Mouse (Mus musculus): ENCODE measurements around the gene Dpysl4. TPM values are rescaled to one million over a fixed set of nuclear protein-coding genes. Genes with fewer than 3 reads are reported as not detected.

Dpysl4 gene
- 123 and 141 TPM in 2 replicates for polyA plus RNA-seq (2014; fragmentation: Nextera tagmentation; extraction: Ambion mirVana)

DNA sequence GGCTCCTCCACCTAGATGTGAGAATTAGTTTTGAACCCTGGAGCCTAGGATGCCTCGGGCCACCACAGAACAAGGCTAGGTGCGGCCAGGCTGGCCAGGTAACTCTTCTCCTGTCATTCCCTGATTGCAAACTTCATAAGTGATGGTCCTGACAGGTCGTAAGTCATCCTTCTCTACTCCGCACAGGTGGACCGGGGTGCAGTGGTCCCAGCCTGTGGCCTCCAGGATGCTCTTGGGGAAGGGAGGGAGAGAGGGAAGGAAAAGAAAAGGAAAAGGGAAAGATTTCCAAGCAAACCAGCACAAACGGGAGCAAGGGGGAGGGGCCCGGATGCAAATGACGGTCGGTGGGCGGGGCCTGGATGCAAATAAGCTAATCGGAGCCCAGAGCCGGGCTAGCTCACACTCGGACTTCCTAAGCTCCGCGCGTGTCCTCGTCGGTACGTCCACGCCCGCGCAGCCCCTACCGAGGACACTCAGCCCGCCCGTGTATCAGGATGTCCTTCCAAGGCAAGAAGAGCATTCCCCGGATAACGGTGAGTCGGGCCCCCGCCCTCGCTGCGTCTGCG is at the start of gene Dpysl4:
TSS of gene Dpysl4 (plus strand) at position 373 of the 566 bp plus-strand sequence.
- peak within 1 kb of the TSS; percentile 10; the same call in 1 of the 2 replicates for H3K27ac ChIP-seq (ENCODE audit: low read depth, low read length)
- H3K36me3 ChIP-seq (ENCODE audit: control insufficient read depth, insufficient read depth, low read length) = peaks cover 13% of the 10 kb centered on the region
- H3K9ac ChIP-seq (ENCODE audit: low read length) = peak within 1 kb of the TSS; percentile 78
- WGBS = 6% methylated on average over 32 of the region's 32 CpGs
- H3K4me2 ChIP-seq (ENCODE audit: low read length) = peak within 1 kb of the TSS; percentile 63
- no peaks in the 10 kb centered on the region for H3K9me3 ChIP-seq (replicated peaks; ENCODE audit: control insufficient read depth, low read length)
- H3K27me3 ChIP-seq (replicated peaks; ENCODE audit: control insufficient read depth, insufficient read depth, low read length) = peaks cover 7% of the 10 kb centered on the region; the same call in 1 of the 2 replicates
- H3K4me1 ChIP-seq (ENCODE audit: control insufficient read depth, insufficient read depth, low read length) = peaks cover 17% of the 10 kb centered on the region
- ATAC-seq (peak; percentile 84), DNase-seq (ENCODE audit: low spot score) (peak; percentile 93)
- H3K4me3 ChIP-seq (ENCODE audit: low read depth, low read length) = peak within 1 kb of the TSS; percentile 72

DNA sequence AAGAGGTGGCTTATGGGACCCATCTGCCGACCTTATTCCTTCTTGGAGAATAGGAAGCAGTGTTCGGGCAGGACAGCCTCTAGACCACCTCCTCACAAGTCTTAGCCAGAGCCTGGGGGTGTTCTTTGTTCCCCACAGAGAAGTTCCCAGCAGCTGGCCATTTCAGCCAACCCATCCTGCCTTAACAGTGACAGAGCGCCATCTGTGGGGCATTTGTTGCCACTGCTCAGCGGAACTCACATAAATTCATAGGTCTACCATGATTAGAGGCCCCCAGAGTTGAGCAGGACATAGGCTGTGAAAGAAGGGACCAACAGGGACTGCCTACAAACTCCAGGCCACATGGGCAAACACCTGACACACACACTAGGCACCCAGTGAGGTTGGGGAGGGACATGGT is 22.4 kb upstream of the Dpysl4 start:
- WGBS = 44% methylated on average over 4 of the region's 4 CpGs
- Histone ChIP-seq H3K27me3 (replicated peaks; ENCODE audit: control insufficient read depth, insufficient read depth, low read length) (no peaks in the 10 kb centered on the region), H3K9me3 (replicated peaks; ENCODE audit: control insufficient read depth, low read length) (no peaks in the 10 kb centered on the region), H3K4me1 (ENCODE audit: control insufficient read depth, insufficient read depth, low read length) (no peaks in the 10 kb centered on the region), H3K4me3 (ENCODE audit: low read depth, low read length) (no peak overlapping the region), H3K9ac (ENCODE audit: low read length) (no peak overlapping the region), H3K4me2 (ENCODE audit: low read length) (no peak overlapping the region), H3K36me3 (ENCODE audit: control insufficient read depth, insufficient read depth, low read length) (no peaks in the 10 kb centered on the region), H3K27ac (ENCODE audit: low read depth, low read length) (no peak overlapping the region)
- DNase-seq (ENCODE audit: low spot score) = no peak
- no peak for ATAC-seq

DNA sequence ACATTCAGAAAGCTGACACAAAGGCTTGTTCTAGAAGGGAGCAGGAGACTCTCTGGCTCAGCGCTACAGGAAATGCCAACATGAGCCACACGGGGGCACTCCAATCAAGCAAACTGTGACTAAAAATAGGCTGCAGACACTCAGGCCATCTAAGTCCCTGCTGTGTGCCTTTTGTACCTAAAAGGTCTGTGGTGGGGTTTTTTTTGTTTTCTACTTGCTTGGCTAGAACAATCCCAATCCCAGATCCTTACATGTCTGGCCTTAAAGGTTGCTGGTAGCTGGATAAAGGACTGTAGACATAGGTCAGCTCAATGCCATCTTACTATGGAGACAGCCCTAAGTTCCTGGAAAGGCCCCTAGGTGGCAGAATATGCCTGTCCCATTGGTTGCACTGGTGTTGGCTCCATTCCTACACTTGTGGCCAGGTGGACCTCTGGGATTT is 17.6 kb upstream of the Dpysl4 start:
- Histone ChIP-seq H3K9ac (ENCODE audit: low read length) (no peak overlapping the region), H3K9me3 (replicated peaks; ENCODE audit: control insufficient read depth, low read length) (no peaks in the 10 kb centered on the region), H3K4me1 (ENCODE audit: control insufficient read depth, insufficient read depth, low read length) (no peaks in the 10 kb centered on the region), H3K27ac (ENCODE audit: low read depth, low read length) (no peak overlapping the region), H3K4me2 (ENCODE audit: low read length) (no peak overlapping the region), H3K27me3 (replicated peaks; ENCODE audit: control insufficient read depth, insufficient read depth, low read length) (no peaks in the 10 kb centered on the region), H3K36me3 (ENCODE audit: control insufficient read depth, insufficient read depth, low read length) (no peaks in the 10 kb centered on the region), H3K4me3 (ENCODE audit: low read depth, low read length) (no peak overlapping the region)
- DNase-seq (ENCODE audit: low spot score) (peak; percentile 86), ATAC-seq (peak; percentile 86)
- 0% methylated on average over 2 of the region's 2 CpGs for WGBS

- Histone ChIP-seq H3K27me3 (replicated peaks; ENCODE audit: control insufficient read depth, insufficient read depth, low read length) (no peaks in the 10 kb centered on the region), H3K9ac (ENCODE audit: low read length) (no peak overlapping the region), H3K36me3 (ENCODE audit: control insufficient read depth, insufficient read depth, low read length) (no peaks in the 10 kb centered on the region), H3K4me3 (ENCODE audit: low read depth, low read length) (no peak overlapping the region), H3K4me1 (ENCODE audit: control insufficient read depth, insufficient read depth, low read length) (peaks cover 29% of the 10 kb centered on the region), H3K9me3 (replicated peaks; ENCODE audit: control insufficient read depth, low read length) (no peaks in the 10 kb centered on the region), H3K4me2 (ENCODE audit: low read length) (no peak overlapping the region), H3K27ac (ENCODE audit: low read depth, low read length) (no peak overlapping the region)
- ATAC-seq (no peak), DNase-seq (ENCODE audit: low spot score) (no peak)
- WGBS = 53% methylated on average over 6 of the region's 6 CpGs
Observed at GRCm38 (mm10) chr7:139074189-139074588, 11.6 kb upstream of the Dpysl4 start.

GRCm38 (mm10) chr7:139075054-139075794 is 10.6 kb upstream of the Dpysl4 start:
- no peak for ATAC-seq

GRCm38 (mm10) chr7:139077283-139077682 is 8.5 kb upstream of the Dpysl4 start:
- 0 out of 2 replicates have a peak overlapping the region, but pooled peaks have one; percentile 24 for H3K27ac ChIP-seq (ENCODE audit: low read depth, low read length)
- no peaks in the 10 kb centered on the region for H3K9me3 ChIP-seq (replicated peaks; ENCODE audit: control insufficient read depth, low read length)
- H3K4me2 ChIP-seq (ENCODE audit: low read length) = no peak overlapping the region
- peaks cover 29% of the 10 kb centered on the region for H3K4me1 ChIP-seq (ENCODE audit: control insufficient read depth, insufficient read depth, low read length)
- H3K9ac ChIP-seq (ENCODE audit: low read length) = 0 out of 2 replicates have a peak overlapping the region, but pooled peaks have one; percentile 25
- H3K4me3 ChIP-seq (ENCODE audit: low read depth, low read length) = no peak overlapping the region
- ATAC-seq (peak; percentile 45), DNase-seq (ENCODE audit: low spot score) (peak; percentile 67)
- H3K36me3 ChIP-seq (ENCODE audit: control insufficient read depth, insufficient read depth, low read length) = no peaks in the 10 kb centered on the region
- 9% methylated on average over 7 of the region's 7 CpGs for WGBS
- no peaks in the 10 kb centered on the region for H3K27me3 ChIP-seq (replicated peaks; ENCODE audit: control insufficient read depth, insufficient read depth, low read length)

More at GRCm38 (mm10) chr7:139075054-139075794, 10.6 kb upstream of the Dpysl4 start:
- Histone ChIP-seq H3K27ac (ENCODE audit: low read depth, low read length) (no peak overlapping the region), H3K9ac (ENCODE audit: low read length) (no peak overlapping the region), H3K36me3 (ENCODE audit: control insufficient read depth, insufficient read depth, low read length) (no peaks in the 10 kb centered on the region), H3K9me3 (replicated peaks; ENCODE audit: control insufficient read depth, low read length) (no peaks in the 10 kb centered on the region), H3K27me3 (replicated peaks; ENCODE audit: control insufficient read depth, insufficient read depth, low read length) (no peaks in the 10 kb centered on the region), H3K4me2 (ENCODE audit: low read length) (no peak overlapping the region), H3K4me1 (ENCODE audit: control insufficient read depth, insufficient read depth, low read length) (peaks cover 29% of the 10 kb centered on the region), H3K4me3 (ENCODE audit: low read depth, low read length) (no peak overlapping the region)
- WGBS = 27% methylated on average over 14 of the region's 14 CpGs
- DNase-seq (ENCODE audit: low spot score) = no peak

GRCm38 (mm10) chr7:139078181-139078580 is 7.6 kb upstream of the Dpysl4 start:
- no peaks in the 10 kb centered on the region for H3K9me3 ChIP-seq (replicated peaks; ENCODE audit: control insufficient read depth, low read length)
- H3K27me3 ChIP-seq (replicated peaks; ENCODE audit: control insufficient read depth, insufficient read depth, low read length) = 0 out of 2 replicates have a peak, but pooled peaks cover under 1% of the 10 kb centered on the region
- peaks cover 29% of the 10 kb centered on the region for H3K4me1 ChIP-seq (ENCODE audit: control insufficient read depth, insufficient read depth, low read length)
- no peak overlapping the region for H3K27ac ChIP-seq (ENCODE audit: low read depth, low read length)
- 33% methylated on average over 6 of the region's 6 CpGs for WGBS
- H3K4me3 ChIP-seq (ENCODE audit: low read depth, low read length) = no peak overlapping the region
- ATAC-seq (peak; percentile 62), DNase-seq (ENCODE audit: low spot score) (peak; percentile 89)
- H3K36me3 ChIP-seq (ENCODE audit: control insufficient read depth, insufficient read depth, low read length) = no peaks in the 10 kb centered on the region
- no peak overlapping the region for H3K9ac ChIP-seq (ENCODE audit: low read length)
- no peak overlapping the region for H3K4me2 ChIP-seq (ENCODE audit: low read length)

GRCm38 (mm10) chr7:139079141-139079540 is 6.7 kb upstream of the Dpysl4 start:
- DNase-seq (ENCODE audit: low spot score) (no peak), ATAC-seq (no peak)
- H3K4me3 ChIP-seq (ENCODE audit: low read depth, low read length) = no peak overlapping the region
- no peak overlapping the region for H3K9ac ChIP-seq (ENCODE audit: low read length)
- H3K4me1 ChIP-seq (ENCODE audit: control insufficient read depth, insufficient read depth, low read length) = peaks cover 29% of the 10 kb centered on the region
- no peak overlapping the region for H3K4me2 ChIP-seq (ENCODE audit: low read length)
- H3K27ac ChIP-seq (ENCODE audit: low read depth, low read length) = no peak overlapping the region
- no peaks in the 10 kb centered on the region for H3K9me3 ChIP-seq (replicated peaks; ENCODE audit: control insufficient read depth, low read length)
- WGBS = 80% methylated on average over 7 of the region's 7 CpGs
- H3K27me3 ChIP-seq (replicated peaks; ENCODE audit: control insufficient read depth, insufficient read depth, low read length) = 0 out of 2 replicates have a peak, but pooled peaks cover 3% of the 10 kb centered on the region
- H3K36me3 ChIP-seq (ENCODE audit: control insufficient read depth, insufficient read depth, low read length) = no peaks in the 10 kb centered on the region

DNA sequence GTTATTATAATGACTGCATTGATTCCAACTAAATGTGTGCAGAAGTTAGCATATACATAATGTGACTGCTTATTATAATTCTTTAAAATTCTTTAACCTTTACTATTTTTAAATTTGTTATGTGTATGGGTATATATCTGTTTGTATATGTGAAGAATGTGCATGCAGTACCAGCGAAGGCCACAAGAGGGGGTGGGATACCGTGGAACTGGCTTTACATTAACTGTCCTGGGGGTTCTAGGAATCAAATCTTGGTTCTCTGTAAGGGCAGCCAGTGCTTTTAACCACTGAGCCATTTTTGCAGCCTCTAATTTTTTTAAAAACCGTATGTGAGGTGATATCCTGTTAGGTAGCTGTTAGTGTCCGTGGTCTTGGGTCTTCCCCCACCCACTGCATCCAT is 5.1 kb upstream of the Dpysl4 start:
- Histone ChIP-seq H3K9ac (ENCODE audit: low read length) (no peak overlapping the region), H3K36me3 (ENCODE audit: control insufficient read depth, insufficient read depth, low read length) (no peaks in the 10 kb centered on the region), H3K27ac (ENCODE audit: low read depth, low read length) (no peak overlapping the region), H3K4me2 (ENCODE audit: low read length) (no peak overlapping the region), H3K4me1 (ENCODE audit: control insufficient read depth, insufficient read depth, low read length) (peaks cover 25% of the 10 kb centered on the region), H3K4me3 (ENCODE audit: low read depth, low read length) (no peak overlapping the region), H3K9me3 (replicated peaks; ENCODE audit: control insufficient read depth, low read length) (no peaks in the 10 kb centered on the region), H3K27me3 (replicated peaks; ENCODE audit: control insufficient read depth, insufficient read depth, low read length) (peaks cover 7% of the 10 kb centered on the region; the same call in 1 of the 2 replicates)
- WGBS = 65% methylated on average over 4 of the region's 4 CpGs
- no peak for DNase-seq (ENCODE audit: low spot score)
- no peak for ATAC-seq

Measured in forebrain, embryonic 14.5 days (tissue).